Mouse (Mus musculus) embryonic fibroblast, embryonic 13.5 days (primary cell): ENCODE data around the gene Etv1.

Source experiments
- CTCF ChIP-seq: IDR thresholded peaks from 2 replicates; pipeline ENCODE4 v1.5.1; 2011; ENCODE audit warnings: mild to moderate bottlenecking, control low read depth, low read length, moderate library complexity, borderline replicate concordance; ENCODE audit not compliant: insufficient read depth
- POLR2A ChIP-seq: IDR thresholded peaks from 2 replicates; pipeline ENCODE4 v1.6.1; 2011; ENCODE audit warnings: low read depth, mild to moderate bottlenecking, control low read depth, low read length, moderate library complexity

DNA sequence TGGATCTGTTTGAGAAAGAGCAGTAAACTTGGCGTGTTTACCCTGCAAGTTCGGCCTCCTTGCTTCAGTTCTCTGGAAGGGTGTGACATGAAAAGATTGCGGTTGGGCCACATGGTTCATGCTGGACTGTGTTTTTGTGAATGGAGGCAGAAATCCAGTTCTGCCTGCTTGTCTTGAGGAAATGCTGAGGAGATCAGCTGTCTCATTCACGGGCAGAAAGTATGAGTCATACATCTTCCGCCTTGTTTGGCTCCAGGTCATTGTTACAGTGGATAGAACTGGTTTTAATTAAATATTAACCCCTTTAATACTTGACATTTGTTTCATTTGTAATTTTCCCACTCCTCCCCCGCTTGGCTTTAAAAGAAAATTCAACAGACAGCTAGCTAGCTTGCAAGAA, 9.4 kb downstream of the Etv1 start:
- no peak for TF ChIP-seq CTCF
- TF ChIP-seq POLR2A: no peak
